Mouse (Mus musculus) CH12.LX (cell line): ENCODE measurements around the gene Rbmxl1.

Experiments used
- ELF1 ChIP-seq: IDR thresholded peaks from 2 replicates; pipeline ENCODE4 v1.6.1; 2014; ENCODE audit warnings: low read depth, mild to moderate bottlenecking, inconsistent platforms, low read length, improper control_type of control experiment
- POLR2A ChIP-seq: IDR thresholded peaks from 2 replicates; pipeline ENCODE4 v1.6.1; 2011; ENCODE audit warnings: low read depth, mild to moderate bottlenecking, improper control_type of control experiment, low read length
- ZC3H11A ChIP-seq: IDR thresholded peaks from 2 replicates; pipeline ENCODE4 v1.6.1; 2012; ENCODE audit warnings: low read depth, mild to moderate bottlenecking, inconsistent platforms, low read length, improper control_type of control experiment

- TF ChIP-seq ELF1 = no peak
- TF ChIP-seq POLR2A = no peak
- TF ChIP-seq ZC3H11A = no peak
These were observed 15.7 kb downstream of the Rbmxl1 start for GRCm38 (mm10) chr8:78493031-78493430.
